Mouse (Mus musculus) CH12.LX (cell line): ENCODE results near the gene Lefty1.

Experiments used
- CTCF ChIP-seq, 2 experiments: IDR thresholded peaks in 1 of 2; conservative IDR thresholded peaks in 1 of 2; 2 replicates each; pipeline ENCODE4 v1.5.1; 2011 to 2012; ENCODE audit warnings: low read depth in 2 of 2, low read length in 2 of 2, improper control_type of control experiment in 1 of 2, inconsistent platforms in 1 of 2, mild to moderate bottlenecking in 1 of 2, moderate library complexity in 1 of 2
- EP300 ChIP-seq: IDR thresholded peaks from 2 replicates; pipeline ENCODE4 v1.6.1; 2011; ENCODE audit warnings: low read length, improper control_type of control experiment
- ETS1 ChIP-seq: conservative IDR thresholded peaks from 2 replicates; pipeline ENCODE4 v1.6.1; 2012; ENCODE audit warnings: low read depth, mild to moderate bottlenecking, inconsistent platforms, low read length, improper control_type of control experiment, moderate library complexity
- HCFC1 ChIP-seq: IDR thresholded peaks from 2 replicates; pipeline ENCODE4 v1.6.1; 2012; ENCODE audit warnings: low read depth, mild to moderate bottlenecking, inconsistent platforms, low read length, improper control_type of control experiment
- KAT2A ChIP-seq: IDR thresholded peaks from 2 replicates; pipeline ENCODE4 v1.6.1; 2012; ENCODE audit warnings: low read length, improper control_type of control experiment, inconsistent platforms; ENCODE audit not compliant: insufficient replicate concordance
- MAX ChIP-seq: IDR thresholded peaks from 2 replicates; pipeline ENCODE4 v1.6.1; 2011; ENCODE audit warnings: low read length, improper control_type of control experiment
- POLR2A ChIP-seq: IDR thresholded peaks from 2 replicates; pipeline ENCODE4 v1.6.1; 2011; ENCODE audit warnings: low read depth, mild to moderate bottlenecking, improper control_type of control experiment, low read length
- POLR2AphosphoS2 ChIP-seq: IDR thresholded peaks from 2 replicates; pipeline ENCODE4 v1.6.1; 2011; ENCODE audit warnings: low read depth, low read length, improper control_type of control experiment
- TBP ChIP-seq: conservative IDR thresholded peaks from 2 replicates; pipeline ENCODE4 v1.6.1; 2011; ENCODE audit warnings: low read depth, low read length, improper control_type of control experiment
- UBTF ChIP-seq: IDR thresholded peaks from 2 replicates; pipeline ENCODE4 v1.6.1; 2012; ENCODE audit warnings: low read depth, mild to moderate bottlenecking, inconsistent platforms, low read length, improper control_type of control experiment, moderate library complexity
- USF1 ChIP-seq: IDR thresholded peaks from 2 replicates; pipeline ENCODE4 v1.6.1; 2014; ENCODE audit warnings: low read depth, mild to moderate bottlenecking, inconsistent platforms, low read length, improper control_type of control experiment
- ZC3H11A ChIP-seq: IDR thresholded peaks from 2 replicates; pipeline ENCODE4 v1.6.1; 2012; ENCODE audit warnings: low read depth, mild to moderate bottlenecking, inconsistent platforms, low read length, improper control_type of control experiment

GRCm38 (mm10) chr1:180945001-180945980 lies 10.5 kb downstream of the Lefty1 start:
- TF ChIP-seq MAX (no peak), CTCF (conservative IDR thresholded peaks at IDR 0.05 in 1 of 2, IDR thresholded peaks at IDR 0.05 in 1 of 2; ENCODE audit: low read depth in 2 of 2, low read length in 2 of 2) (no peak), POLR2AphosphoS2 (no peak), ZC3H11A (no peak), EP300 (no peak), UBTF (no peak), USF1 (no peak), ETS1 (no peak), TBP (no peak), HCFC1 (no peak), KAT2A (no peak), POLR2A (no peak)
